In genomic region chr9:21204156-21204527, GRCm38 (mm10) we compare ENCODE assay signal across 8 mouse cellular contexts. TPM values are rescaled to one million over a fixed set of nuclear protein-coding genes. Genes with fewer than 3 reads are reported as not detected.
DNase-seq lines count a peak whose midpoint lies in the region; ATAC-seq and TF ChIP-seq lines count a peak whose summit lies in the region.

No protein-coding gene starts in this region.

- TF ChIP-seq POLR2A in cerebellum, adult 2 months (IDR thresholded peaks at IDR 0.05; ENCODE audit: borderline replicate concordance, insufficient read depth, low read length): no peak

- H3K27me3 ChIP-seq in kidney, embryonic 16.5 days (ENCODE audit: insufficient read depth, low read length): no peaks in the 10 kb centered on the region
- no peaks in the 10 kb centered on the region for H3K27me3 ChIP-seq in forebrain, postnatal 0 days (ENCODE audit: insufficient read depth, low read length)
- H3K27me3 ChIP-seq in midbrain, embryonic 14.5 days (ENCODE audit: control insufficient read depth, insufficient read depth, low read length): no peaks in the 10 kb centered on the region
- H3K27me3 ChIP-seq in cerebellum, adult 2 months (ENCODE audit: control insufficient read depth, insufficient read depth, low read length): no peaks in the 10 kb centered on the region

- H3K36me3 ChIP-seq in kidney, embryonic 16.5 days (ENCODE audit: insufficient read depth, low read length): peaks cover 7% of the 10 kb centered on the region; the same call in 1 of the 2 replicates
- H3K36me3 ChIP-seq in forebrain, postnatal 0 days (ENCODE audit: insufficient read depth): peaks cover 36% of the 10 kb centered on the region
- H3K36me3 ChIP-seq in midbrain, embryonic 14.5 days (ENCODE audit: control insufficient read depth, insufficient read depth, low read length): peaks cover 46% of the 10 kb centered on the region

- H3K4me3 ChIP-seq in kidney, embryonic 16.5 days (ENCODE audit: low read length): peak overlapping the region; percentile 52
- H3K4me3 ChIP-seq in forebrain, postnatal 0 days (ENCODE audit: low read depth, low read length): 0 out of 2 replicates have a peak overlapping the region, but pooled peaks have one; percentile 25
- H3K4me3 ChIP-seq in midbrain, embryonic 14.5 days (replicated peaks; ENCODE audit: low read depth, low read length): no peak overlapping the region
- H3K4me3 ChIP-seq in cerebellum, adult 2 months (replicated peaks; ENCODE audit: insufficient read depth, low read depth, low read length): no peak overlapping the region

- H3K9ac ChIP-seq in kidney, embryonic 16.5 days (replicated peaks; ENCODE audit: low read length): no peak overlapping the region
- no peak overlapping the region for H3K9ac ChIP-seq in forebrain, postnatal 0 days
- H3K9ac ChIP-seq in midbrain, embryonic 14.5 days (replicated peaks; ENCODE audit: low read length): no peak overlapping the region

- ATAC-seq in kidney, embryonic 16.5 days (ENCODE audit: low FRiP score, low TSS enrichment): peak; percentile 74; the same call in 1 of the 2 replicates
- ATAC-seq in forebrain, postnatal 0 days: no peak
- no peak for ATAC-seq in midbrain, embryonic 14.5 days (ENCODE audit: low FRiP score, low TSS enrichment)

- peaks cover 21% of the 10 kb centered on the region for H3K4me1 ChIP-seq in kidney, embryonic 16.5 days (ENCODE audit: insufficient read depth, low read length)
- H3K4me1 ChIP-seq in forebrain, postnatal 0 days (ENCODE audit: insufficient read depth): no peaks in the 10 kb centered on the region; the same call in 1 of the 2 replicates
- no peaks in the 10 kb centered on the region for H3K4me1 ChIP-seq in midbrain, embryonic 14.5 days (ENCODE audit: control insufficient read depth, insufficient read depth, low read length)
- peaks cover 2% of the 10 kb centered on the region; the same call in 1 of the 2 replicates for H3K4me1 ChIP-seq in cerebellum, adult 2 months (ENCODE audit: control insufficient read depth, insufficient read depth, low read length)

- H3K27ac ChIP-seq in kidney, embryonic 16.5 days (ENCODE audit: low read length): peak overlapping the region; percentile 90
- no peak overlapping the region for H3K27ac ChIP-seq in forebrain, postnatal 0 days (ENCODE audit: low read depth, low read length)
- H3K27ac ChIP-seq in midbrain, embryonic 14.5 days (replicated peaks; ENCODE audit: low read depth, low read length): 0 out of 2 replicates have a peak overlapping the region, but pooled peaks have one; percentile 3
- no peak overlapping the region for H3K27ac ChIP-seq in cerebellum, adult 2 months (ENCODE audit: insufficient read depth, low read length)

- H3K4me2 ChIP-seq in kidney, embryonic 16.5 days (replicated peaks; ENCODE audit: low read depth, low read length): peak overlapping the region; percentile 72
- H3K4me2 ChIP-seq in forebrain, postnatal 0 days (ENCODE audit: low read depth): no peak overlapping the region
- peak overlapping the region; percentile 44 for H3K4me2 ChIP-seq in midbrain, embryonic 14.5 days (ENCODE audit: low read length)

- TF ChIP-seq CTCF in forebrain, postnatal 0 days (IDR thresholded peaks at IDR 0.05; ENCODE audit: low read depth): no peak
- no peak for TF ChIP-seq CTCF in cerebellum, adult 2 months (IDR thresholded peaks at IDR 0.05; ENCODE audit: borderline replicate concordance, insufficient read depth, low read depth, low read length)

- WGBS in kidney, embryonic 16.5 days: 16% methylated on average over 8 of the region's 8 CpGs
- WGBS in forebrain, postnatal 0 days: 26% methylated on average over 8 of the region's 8 CpGs
- WGBS in midbrain, embryonic 14.5 days: 24% methylated on average over 8 of the region's 8 CpGs
- 49% methylated on average over 8 of the region's 8 CpGs for WGBS in cerebellum, adult 2 months

- H3K9me3 ChIP-seq in kidney, embryonic 16.5 days (ENCODE audit: low read length): no peaks in the 10 kb centered on the region
- no peaks in the 10 kb centered on the region for H3K9me3 ChIP-seq in forebrain, postnatal 0 days (ENCODE audit: low read length)
- H3K9me3 ChIP-seq in midbrain, embryonic 14.5 days (ENCODE audit: control insufficient read depth, low read length): no peaks in the 10 kb centered on the region

- no peak for DNase-seq in kidney, postnatal 4 days
- DNase-seq in ES-CJ7 (ENCODE audit: low read depth, low spot score): peak; percentile 84
- no peak for DNase-seq in forebrain, postnatal 0 days
- no peak for DNase-seq in midbrain, embryonic 14.5 days
- DNase-seq in cerebellum, adult 2 months: no peak
- DNase-seq in right cerebral cortex, adult 18-20 months: no peak
- DNase-seq in c-Kit-positive CD71-positive TER-119-positive erythroid progenitor cells, embryonic 14.5 days (ENCODE audit: low spot score): no peak

RNA-seq across cellular contexts. Expression of gene Keap1, which starts 35.0 kb away (rescaled TPM):
- 67.4 and 68.1 TPM in 2 replicates for polyA plus RNA-seq in kidney, embryonic 16.5 days (2015; fragmentation: Nextera tagmentation; extraction: Ambion mirVana)
- 68.9 and 72.7 TPM in 2 replicates for total RNA-seq in forebrain, postnatal 0 days (2014; rRNA removed)
- 60.0 and 67.0 TPM in 2 replicates for polyA plus RNA-seq in forebrain, postnatal 0 days (2015; fragmentation: Nextera tagmentation; extraction: Ambion mirVana)
- polyA plus RNA-seq in midbrain, embryonic 14.5 days (2014; fragmentation: Nextera tagmentation; extraction: Ambion mirVana): 40.3 and 53.7 TPM in 2 replicates
- 60.5 and 63.1 TPM in 2 replicates for polyA plus RNA-seq in cerebellum, adult 2 months (2012; rRNA removed)

RNA-seq across cellular contexts. Expression of gene Pde4a, which starts 38.6 kb away (rescaled TPM):
- polyA plus RNA-seq in kidney, embryonic 16.5 days (2015; fragmentation: Nextera tagmentation; extraction: Ambion mirVana): 14.3 and 15.3 TPM in 2 replicates
- total RNA-seq in forebrain, postnatal 0 days (2014; rRNA removed): 19.8 and 20.0 TPM in 2 replicates
- 26.2 and 41.6 TPM in 2 replicates for polyA plus RNA-seq in forebrain, postnatal 0 days (2015; fragmentation: Nextera tagmentation; extraction: Ambion mirVana)
- polyA plus RNA-seq in midbrain, embryonic 14.5 days (2014; fragmentation: Nextera tagmentation; extraction: Ambion mirVana): 28.4 and 32.3 TPM in 2 replicates
- 51.2 and 57.4 TPM in 2 replicates for polyA plus RNA-seq in cerebellum, adult 2 months (2012; rRNA removed)

RNA-seq across cellular contexts. Expression of gene S1pr5, which starts 44.1 kb away (rescaled TPM):
- 0.13 and 0.14 TPM in 2 replicates for polyA plus RNA-seq in kidney, embryonic 16.5 days (2015; fragmentation: Nextera tagmentation; extraction: Ambion mirVana)
- total RNA-seq in forebrain, postnatal 0 days (2014; rRNA removed): 2.7 and 2.8 TPM in 2 replicates
- polyA plus RNA-seq in forebrain, postnatal 0 days (2015; fragmentation: Nextera tagmentation; extraction: Ambion mirVana): 1.9 and 2.3 TPM in 2 replicates
- polyA plus RNA-seq in midbrain, embryonic 14.5 days (2014; fragmentation: Nextera tagmentation; extraction: Ambion mirVana): 2.3 and 2.8 TPM in 2 replicates
- polyA plus RNA-seq in cerebellum, adult 2 months (2012; rRNA removed): 40.8 and 44.6 TPM in 2 replicates

RNA-seq across cellular contexts. Expression of gene Cdc37, which starts 54.4 kb away (rescaled TPM):
- polyA plus RNA-seq in kidney, embryonic 16.5 days (2015; fragmentation: Nextera tagmentation; extraction: Ambion mirVana): 359 and 386 TPM in 2 replicates
- total RNA-seq in forebrain, postnatal 0 days (2014; rRNA removed): 39.5 and 42.1 TPM in 2 replicates
- polyA plus RNA-seq in forebrain, postnatal 0 days (2015; fragmentation: Nextera tagmentation; extraction: Ambion mirVana): 186 and 191 TPM in 2 replicates
- polyA plus RNA-seq in midbrain, embryonic 14.5 days (2014; fragmentation: Nextera tagmentation; extraction: Ambion mirVana): 213 and 223 TPM in 2 replicates
- 189 and 202 TPM in 2 replicates for polyA plus RNA-seq in cerebellum, adult 2 months (2012; rRNA removed)

Comparison
In these comparisons a context has a peak if more than half of its experiments do, and no peak if none do; other contexts are left out.
1. H3K27ac ChIP-seq: peak in kidney, embryonic 16.5 days (single experiment) and midbrain, embryonic 14.5 days (single experiment); none in forebrain, postnatal 0 days (single experiment) and cerebellum, adult 2 months (single experiment).
2. H3K4me3 ChIP-seq: peak in kidney, embryonic 16.5 days (single experiment) and forebrain, postnatal 0 days (single experiment); none in midbrain, embryonic 14.5 days (single experiment) and cerebellum, adult 2 months (single experiment).
3. RNA of gene S1pr5, which starts 44.1 kb away (polyA plus RNA-seq): 40.8 to 44.6 TPM in cerebellum, adult 2 months; 2.3 to 2.8 TPM in midbrain, embryonic 14.5 days, 1.9 to 2.3 TPM in forebrain, postnatal 0 days and 0.13 to 0.14 TPM in kidney, embryonic 16.5 days; every median in the first group is over 10 times any median in the second.